ENCODE assay signal across 8 mouse cellular contexts in genomic region chr10:127288800-127289572, GRCm38 (mm10). TPM values are rescaled to one million over a fixed set of nuclear protein-coding genes. Genes with fewer than 3 reads are reported as not detected.
A peak's percentile ranks its signal among the peaks of the same experiment; 100 is the strongest.
DNase-seq lines count a peak whose midpoint lies in the region; TF ChIP-seq lines count a peak whose summit lies in the region.

Gene Mbd6 (minus strand): TSS chr10:127289018.

- intact Hi-C loops in left cerebral cortex, postnatal 14 days (cut with DNase I) = loop anchor here (2.0 kb wide), 1 partner anchor 22 kb away; the partner anchor contains the start of gene Dctn2

- no peak for TF ChIP-seq CTCF in cortical plate, adult 2 months (IDR thresholded peaks at IDR 0.05; ENCODE audit: extremely low read depth, insufficient read depth, low read length)

- DNase-seq in adipocyte (ENCODE audit: low spot score) = peak; percentile 87
- DNase-seq in gastrocnemius, postnatal 10 days = peak; percentile 93
- peak; percentile 95 for DNase-seq in induced T-regulatory cell, adult 2 months (ENCODE audit: low read depth)
- peak; percentile 83 for DNase-seq in left cerebral cortex, postnatal 14 days (ENCODE audit: low spot score in 2 of 2)
- DNase-seq in mesoderm, embryonic 11.5 days (ENCODE audit: low read depth, low spot score) = peak; percentile 88
- DNase-seq in right cerebral cortex, postnatal 36 days (ENCODE audit: low spot score in 2 of 2) = peak; percentile 75 to 80
- DNase-seq in yolk sac, embryonic 10.5 days (ENCODE audit: low spot score) = peak; percentile 98

- peak within 1 kb of the TSS; percentile 65 for H3K4me3 ChIP-seq in cortical plate, adult 2 months (ENCODE audit: insufficient read depth, low read length)

- peak within 1 kb of the TSS; percentile 98 for H3K27ac ChIP-seq in cortical plate, adult 2 months (ENCODE audit: insufficient read depth, low read length)

- no peak for TF ChIP-seq POLR2A in cortical plate, adult 2 months (IDR thresholded peaks at IDR 0.05; ENCODE audit: extremely low read depth, insufficient read depth, low read length)

- H3K4me1 ChIP-seq in cortical plate, adult 2 months (ENCODE audit: control insufficient read depth, insufficient read depth, low read length) = peaks cover 10% of the 10 kb centered on the region

RNA-seq across cellular contexts. Expression of gene Mbd6, which starts in this region (rescaled TPM):
- polyA plus RNA-seq in cortical plate, adult 2 months (2012; rRNA removed) = 35.1 TPM in 2 replicates
- 10 to 100 TPM; 18.7 to 28.9 TPM for total RNA-seq in gastrocnemius, postnatal 10 days (2021)
- 10 to 100 TPM; 41.2 to 44.7 TPM for total RNA-seq in left cerebral cortex, postnatal 14 days (2021)

Comparison
In these comparisons a context has a peak if more than half of its experiments do, and no peak if none do; other contexts are left out.
1. Peak in every context shown above with its lines: DNase-seq, H3K4me3 ChIP-seq and H3K27ac ChIP-seq.